Mouse (Mus musculus) adrenal gland, adult 8-10 months (tissue): ENCODE data around the gene Cipc. TPM values are rescaled to one million over a fixed set of nuclear protein-coding genes. Genes with fewer than 3 reads are reported as not detected.

Source experiments
- DNase-seq: peaks from one replicate; pipeline ENCODE4 v3.0.0; 2022
- total RNA-seq, 4 experiments: library from RNA; stranded (reverse); gene quantifications; 2 replicates each; pipeline ENCODE4 v1.2.4; 2022

The Cipc gene
- total RNA-seq, 4 experiments from 2014 or later, result 25.4 to 43.9 (median 32.1) TPM

- DNase-seq, result no peak
Measured at GRCm38 (mm10) chr12:86961589-86962344, 14.9 kb downstream of the Cipc start.

GRCm38 (mm10) chr12:86964278-86965057 is 17.6 kb downstream of the Cipc start:
- DNase-seq, result no peak

GRCm38 (mm10) chr12:86965237-86965799 is 18.5 kb downstream of the Cipc start:
- no peak for DNase-seq

GRCm38 (mm10) chr12:86968468-86969219 is 21.8 kb downstream of the Cipc start:
- no peak for DNase-seq

- DNase-seq, result no peak
Measured at GRCm38 (mm10) chr12:86969220-86969601, 22.4 kb downstream of the Cipc start.

GRCm38 (mm10) chr12:86971089-86971488 is 24.2 kb downstream of the Cipc start:
- DNase-seq, result no peak

GRCm38 (mm10) chr12:86973216-86973615 is 26.4 kb downstream of the Cipc start:
- peak; percentile 46 for DNase-seq

GRCm38 (mm10) chr12:86973706-86974105 is 26.9 kb downstream of the Cipc start:
- no peak for DNase-seq

GRCm38 (mm10) chr12:86974387-86975288 is 27.8 kb downstream of the Cipc start:
- peak; percentile 23 for DNase-seq

- DNase-seq, result no peak
Measured at GRCm38 (mm10) chr12:86975761-86976160, 28.9 kb downstream of the Cipc start.

- no peak for DNase-seq
Measured at GRCm38 (mm10) chr12:86976511-86977168, 29.8 kb downstream of the Cipc start.

GRCm38 (mm10) chr12:86977833-86978232 is 31.0 kb downstream of the Cipc start:
- peak; percentile 80 for DNase-seq

GRCm38 (mm10) chr12:86981180-86981579 is 34.3 kb downstream of the Cipc start:
- no peak for DNase-seq

- DNase-seq, result peak; percentile 30
Measured at GRCm38 (mm10) chr12:86983470-86984193, 36.8 kb downstream of the Cipc start.

GRCm38 (mm10) chr12:86984194-86984555 is 37.3 kb downstream of the Cipc start:
- DNase-seq, result peak; percentile 9

GRCm38 (mm10) chr12:86986562-86986961 is 39.7 kb downstream of the Cipc start:
- DNase-seq, result no peak

GRCm38 (mm10) chr12:86988227-86988626 is 41.4 kb downstream of the Cipc start:
- no peak for DNase-seq

GRCm38 (mm10) chr12:86989378-86989777 is 42.5 kb downstream of the Cipc start:
- DNase-seq, result no peak

- no peak for DNase-seq
Measured at GRCm38 (mm10) chr12:86989890-86990754, 43.3 kb downstream of the Cipc start, which contains the start of gene Zdhhc22. TSS of gene Zdhhc22 (minus strand) at chr12:86990430.
